Mouse (Mus musculus) layer of hippocampus, adult 9-11 months (tissue): ENCODE results near the gene Pkd1l1.

Experiments used
- DNase-seq: peaks from one replicate; pipeline ENCODE4 v3.0.0; 2022

The Pkd1l1 gene

GRCm38 (mm10) chr11:8936431-8937110 lies 36.5 kb downstream of the Pkd1l1 start:
- no peak for DNase-seq

- peak; percentile 6 for DNase-seq
Measured at GRCm38 (mm10) chr11:8916081-8916671, 56.9 kb downstream of the Pkd1l1 start.

GRCm38 (mm10) chr11:8882793-8883192 lies 90.3 kb downstream of the Pkd1l1 start:
- no peak for DNase-seq

GRCm38 (mm10) chr11:8881521-8881920 lies 91.5 kb downstream of the Pkd1l1 start:
- DNase-seq: no peak

GRCm38 (mm10) chr11:8870115-8870514 lies 103.0 kb downstream of the Pkd1l1 start:
- no peak for DNase-seq

- no peak for DNase-seq
Measured at GRCm38 (mm10) chr11:8866021-8866420, 107.0 kb downstream of the Pkd1l1 start.

GRCm38 (mm10) chr11:8863955-8864675 lies 109.0 kb downstream of the Pkd1l1 start:
- DNase-seq: peak; percentile 70

GRCm38 (mm10) chr11:8862426-8862825 lies 110.6 kb downstream of the Pkd1l1 start:
- DNase-seq: no peak

GRCm38 (mm10) chr11:8861978-8862377 lies 111.1 kb downstream of the Pkd1l1 start:
- DNase-seq: no peak

GRCm38 (mm10) chr11:8860878-8861277 lies 112.2 kb downstream of the Pkd1l1 start:
- DNase-seq: no peak

GRCm38 (mm10) chr11:8859868-8860267 lies 113.2 kb downstream of the Pkd1l1 start:
- peak; percentile 65 for DNase-seq

- no peak for DNase-seq
Measured at GRCm38 (mm10) chr11:8859041-8859440, 114.0 kb downstream of the Pkd1l1 start.

- no peak for DNase-seq
Measured at GRCm38 (mm10) chr11:8856125-8856524, 116.9 kb downstream of the Pkd1l1 start.

GRCm38 (mm10) chr11:8848049-8848448 lies 125.0 kb downstream of the Pkd1l1 start:
- no peak for DNase-seq

- no peak for DNase-seq
Measured at GRCm38 (mm10) chr11:8847627-8848026, 125.4 kb downstream of the Pkd1l1 start.

GRCm38 (mm10) chr11:8836176-8836575 lies 136.9 kb downstream of the Pkd1l1 start:
- DNase-seq: no peak

GRCm38 (mm10) chr11:8834121-8834520 lies 138.9 kb downstream of the Pkd1l1 start:
- no peak for DNase-seq

- DNase-seq: no peak
Measured at GRCm38 (mm10) chr11:8830551-8830950, 142.5 kb downstream of the Pkd1l1 start.

- DNase-seq: no peak
Measured at GRCm38 (mm10) chr11:8829561-8829960, 143.5 kb downstream of the Pkd1l1 start.

- no peak for DNase-seq
Measured at GRCm38 (mm10) chr11:8828836-8829526, 144.1 kb downstream of the Pkd1l1 start.

GRCm38 (mm10) chr11:8826609-8827008 lies 146.5 kb downstream of the Pkd1l1 start:
- no peak for DNase-seq

GRCm38 (mm10) chr11:8826046-8826445 lies 147.0 kb downstream of the Pkd1l1 start:
- no peak for DNase-seq

GRCm38 (mm10) chr11:8825413-8825812 lies 147.7 kb downstream of the Pkd1l1 start:
- no peak for DNase-seq
